Mouse (Mus musculus) layer of hippocampus, adult 9-10 months (tissue): ENCODE measurements around the gene Zmiz1.

Experiments used
- DNase-seq: peaks from one replicate; pipeline ENCODE4 v3.0.0; 2022; ENCODE audit warnings: low spot score

Zmiz1 gene

GRCm38 (mm10) chr14:25651131-25651530 lies 192.1 kb downstream of the Zmiz1 start:
- no peak for DNase-seq

GRCm38 (mm10) chr14:25651905-25652304 lies 192.9 kb downstream of the Zmiz1 start:
- no peak for DNase-seq

DNA sequence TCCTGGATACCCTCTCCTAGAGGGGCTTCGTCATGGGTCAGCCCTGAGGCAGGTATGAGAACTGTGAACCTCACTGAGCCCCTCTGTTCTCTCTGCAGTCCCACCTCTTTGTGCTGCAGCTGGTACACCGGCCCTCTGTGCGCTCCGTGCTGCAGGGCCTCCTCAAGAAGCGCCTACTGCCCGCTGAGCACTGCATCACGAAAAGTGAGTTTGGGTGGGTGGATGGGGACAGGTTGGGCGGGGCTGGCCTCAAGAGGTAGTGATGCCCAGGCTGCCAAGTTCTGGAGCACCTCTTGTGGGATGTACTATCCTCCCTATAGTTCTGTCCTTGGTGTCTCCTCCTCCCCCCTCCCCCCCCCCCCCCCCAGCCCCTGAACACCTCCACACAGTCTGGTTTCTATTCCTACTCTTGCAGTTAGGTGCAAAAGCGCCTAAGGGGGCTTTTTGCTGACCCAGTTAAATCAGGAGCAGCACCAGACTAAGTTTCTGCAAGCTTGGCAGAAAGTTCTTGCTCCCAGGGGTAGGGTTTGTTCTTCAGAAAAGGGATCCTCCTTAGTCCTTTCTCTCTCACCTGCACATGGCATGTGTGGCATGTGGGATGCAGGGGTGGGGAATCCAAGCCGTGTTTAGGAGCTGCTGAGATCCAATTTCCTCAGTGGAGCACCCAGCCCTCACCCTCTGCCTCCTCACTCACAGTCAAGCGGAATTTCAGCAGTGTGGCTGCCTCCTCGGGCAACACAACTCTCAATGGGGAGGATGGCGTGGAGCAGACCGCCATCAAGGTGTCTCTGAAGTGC lies 195.6 kb downstream of the Zmiz1 start:
- no peak for DNase-seq

- DNase-seq, result no peak
These were observed 201.7 kb downstream of the Zmiz1 start for GRCm38 (mm10) chr14:25660661-25661060.

DNA sequence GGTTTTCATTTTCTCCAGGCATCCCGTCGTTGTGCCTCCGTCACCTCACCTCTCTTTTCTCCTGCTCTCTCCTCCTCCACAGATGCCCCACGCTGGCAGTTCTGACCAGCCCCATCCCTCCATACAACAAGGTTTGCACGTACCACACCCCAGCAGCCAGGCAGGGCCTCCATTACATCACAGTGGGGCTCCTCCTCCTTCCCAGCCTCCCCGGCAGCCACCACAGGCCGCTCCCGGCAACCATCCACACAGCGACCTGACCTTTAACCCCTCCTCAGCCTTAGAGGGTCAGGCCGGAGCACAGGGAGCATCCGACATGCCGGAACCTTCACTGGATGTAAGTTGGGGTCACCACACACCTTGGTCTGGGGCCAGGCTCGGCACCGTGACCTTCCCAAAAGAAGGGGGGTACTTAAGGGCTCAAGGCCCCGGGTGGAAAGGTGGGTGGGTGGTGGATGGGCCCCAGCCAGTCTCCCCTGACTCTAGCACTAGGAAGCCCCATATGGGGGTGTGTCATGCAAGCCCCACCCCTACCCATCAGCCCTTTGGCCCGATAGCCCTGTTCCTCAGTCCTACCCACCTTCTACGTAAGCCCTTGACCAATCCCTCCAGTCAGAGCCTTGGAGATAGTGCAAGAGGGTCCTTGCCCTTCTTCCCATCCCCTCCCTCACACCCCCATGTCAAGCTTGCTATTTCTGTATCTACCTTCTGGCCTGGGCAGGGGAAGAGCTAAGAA lies 202.4 kb downstream of the Zmiz1 start:
- DNase-seq, result no peak

GRCm38 (mm10) chr14:25663649-25664309 lies 204.8 kb downstream of the Zmiz1 start:
- no peak for DNase-seq

GRCm38 (mm10) chr14:25664310-25664695 lies 205.3 kb downstream of the Zmiz1 start:
- DNase-seq, result no peak

DNA sequence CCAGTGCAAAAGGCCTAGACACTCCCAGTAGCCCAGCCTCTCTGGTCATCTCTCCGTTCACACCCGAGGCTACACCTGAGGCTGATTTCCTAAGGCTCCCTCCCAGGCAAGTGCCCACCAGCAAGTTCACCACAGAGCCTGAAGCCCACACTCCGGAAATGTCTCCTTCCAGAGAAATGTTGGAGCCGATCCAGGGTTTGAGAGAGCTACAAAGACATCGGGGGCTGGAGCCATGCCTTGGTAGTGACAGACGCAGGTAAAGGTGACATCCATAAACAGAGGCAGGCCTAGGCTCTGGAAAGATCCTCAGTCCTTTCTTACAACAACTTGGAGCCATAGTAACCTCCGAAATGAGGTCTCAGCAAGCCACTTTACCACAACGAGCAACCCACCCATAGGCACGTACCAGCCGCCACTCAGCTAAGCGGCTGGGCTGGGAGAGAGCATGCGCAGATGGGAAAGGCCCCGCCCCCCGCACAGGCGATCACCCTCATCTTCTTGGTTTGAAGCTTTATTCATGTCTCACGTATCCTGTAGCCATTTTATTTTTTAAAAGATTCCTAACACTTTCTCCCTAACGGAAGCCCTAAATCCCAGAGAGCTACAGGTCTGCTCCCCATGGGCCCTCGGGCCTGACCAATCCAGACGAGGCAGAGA lies 206.5 kb downstream of the Zmiz1 start:
- no peak for DNase-seq

DNA sequence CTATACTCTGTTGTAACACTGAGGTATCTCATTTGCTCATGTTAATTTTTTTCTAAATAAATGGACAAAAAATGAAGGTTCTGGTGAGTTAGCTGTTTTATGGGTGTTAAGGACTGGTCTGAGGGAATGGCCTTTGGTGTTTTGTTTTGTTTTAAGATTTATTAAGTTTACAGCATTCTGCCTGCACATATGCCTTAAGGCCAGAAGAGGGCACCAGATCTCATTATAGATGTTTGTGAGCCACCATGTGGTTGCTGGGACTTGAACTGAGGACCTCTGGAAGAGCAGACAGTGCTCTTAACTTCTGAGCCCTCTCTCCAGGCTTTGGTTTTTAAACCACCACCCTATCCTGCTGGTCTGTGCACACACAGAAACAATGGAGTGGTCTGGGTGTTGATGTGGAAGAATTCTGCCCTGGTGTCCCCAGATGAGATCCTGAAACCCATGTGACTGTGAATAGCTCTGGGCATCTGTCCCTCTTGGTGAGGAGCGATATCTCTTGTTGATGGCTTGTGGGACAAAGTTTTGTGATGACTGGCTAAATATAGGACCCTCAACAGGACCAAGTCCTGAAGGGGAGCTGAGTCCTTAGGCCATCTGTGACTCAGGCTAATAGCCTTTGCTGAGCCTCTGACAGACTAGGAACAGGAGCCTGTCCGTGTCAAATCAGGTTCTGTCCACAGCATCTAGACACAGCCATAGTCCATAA lies 207.8 kb downstream of the Zmiz1 start:
- no peak for DNase-seq

- no peak for DNase-seq
These were observed 208.6 kb downstream of the Zmiz1 start for GRCm38 (mm10) chr14:25667587-25667986.

GRCm38 (mm10) chr14:25679625-25680024 lies 220.6 kb downstream of the Zmiz1 start:
- DNase-seq, result no peak

- no peak for DNase-seq
These were observed 223.0 kb downstream of the Zmiz1 start for GRCm38 (mm10) chr14:25682020-25682419.

DNA sequence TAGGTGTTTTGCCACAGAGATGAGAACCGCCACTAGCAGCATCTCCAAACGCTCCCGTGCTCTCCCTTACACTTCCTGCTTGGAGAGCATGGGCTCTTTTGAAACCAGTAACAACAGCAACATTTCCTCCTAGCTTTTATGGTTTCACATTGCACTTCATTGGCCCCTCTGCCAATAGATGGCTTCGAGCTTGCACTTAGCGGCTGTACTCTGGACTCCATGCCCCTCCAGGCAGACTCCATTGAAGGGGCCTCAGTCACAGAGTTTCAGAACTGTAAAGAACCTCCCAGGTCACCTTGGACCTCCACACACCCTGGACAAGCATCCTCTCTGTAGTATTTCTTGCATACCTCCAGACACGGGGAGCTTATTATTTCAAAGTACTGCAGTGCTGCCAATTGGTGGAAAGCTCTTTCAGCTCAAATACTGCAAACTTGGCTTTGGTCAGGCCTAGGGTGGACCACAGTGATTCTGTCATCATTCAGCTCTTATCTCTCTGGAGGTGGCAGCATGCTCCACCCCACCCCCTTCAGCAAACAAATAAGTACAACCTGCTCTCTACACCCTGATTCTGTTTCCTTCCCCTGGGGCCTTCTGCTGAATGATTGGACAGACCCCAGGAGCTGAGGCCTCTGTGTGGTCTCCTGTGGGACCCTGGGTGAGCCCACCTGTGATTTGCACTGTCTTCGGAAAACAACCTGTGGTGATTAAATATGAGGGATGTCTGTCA lies 227.4 kb downstream of the Zmiz1 start:
- DNase-seq, result no peak

GRCm38 (mm10) chr14:25686983-25687901 lies 228.3 kb downstream of the Zmiz1 start:
- no peak for DNase-seq

- DNase-seq, result no peak
These were observed 234.4 kb downstream of the Zmiz1 start for GRCm38 (mm10) chr14:25693271-25693887.

- DNase-seq, result peak; percentile 89
These were observed 235.0 kb downstream of the Zmiz1 start, which contains the start of gene Ppif for GRCm38 (mm10) chr14:25693888-25694568. Ppif (plus strand) TSS chr14:25694154.

DNA sequence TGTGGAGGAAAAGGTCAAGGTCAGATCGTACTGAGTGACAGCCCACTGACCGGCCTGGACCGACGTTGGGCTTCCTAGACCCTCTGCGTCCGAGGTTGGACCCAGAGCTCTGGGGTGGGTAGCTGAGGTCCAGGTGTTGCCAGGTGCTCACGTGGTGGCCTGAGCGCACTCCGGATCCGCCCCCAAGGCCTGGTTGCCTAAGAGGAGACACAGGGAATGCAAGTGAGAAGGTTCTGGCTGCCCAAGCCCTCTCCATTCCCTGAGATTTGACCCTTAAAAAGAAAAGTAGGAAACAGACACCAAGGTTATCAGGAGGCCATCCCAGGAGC lies 235.5 kb downstream of the Zmiz1 start:
- no peak for DNase-seq

DNA sequence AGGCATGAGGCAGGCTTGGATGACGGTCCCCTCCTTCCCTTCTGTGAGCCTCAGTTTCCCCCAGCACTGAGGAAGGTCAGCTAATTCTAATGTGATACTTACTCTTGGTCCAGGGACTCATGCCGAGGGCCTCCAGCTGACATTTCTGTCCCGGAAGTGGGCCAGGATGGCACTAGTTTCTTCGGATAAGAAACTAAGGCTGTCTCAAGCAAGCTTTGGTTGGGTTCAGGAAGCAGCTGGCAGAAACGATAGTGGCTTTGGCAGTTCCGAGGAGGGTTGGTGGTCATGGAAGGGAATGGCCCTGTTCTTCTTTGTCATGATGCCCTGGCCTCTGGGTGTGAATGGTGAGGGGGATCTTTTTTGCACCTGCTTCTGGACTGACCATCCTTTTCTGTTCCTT lies 236.1 kb downstream of the Zmiz1 start:
- DNase-seq, result no peak

DNA sequence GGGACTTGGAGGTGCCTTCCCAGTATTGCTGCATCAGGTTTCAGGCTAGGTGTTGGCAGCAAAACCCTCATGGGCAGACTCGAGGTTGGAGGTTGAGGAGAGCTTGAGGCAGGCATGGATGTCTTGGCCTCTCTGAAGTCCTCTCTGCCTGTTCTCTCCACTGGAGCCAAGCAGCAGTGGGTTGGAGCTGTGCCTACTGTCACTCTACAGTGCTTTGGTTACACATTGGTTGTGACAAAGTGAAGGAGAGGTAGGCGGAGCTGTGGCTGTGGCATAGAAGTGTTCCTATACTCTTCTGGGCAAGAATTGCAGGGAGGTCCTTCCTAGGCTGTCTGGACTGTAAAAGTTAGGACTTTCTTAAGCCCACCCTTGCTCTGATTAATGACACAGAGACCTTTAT lies 237.4 kb downstream of the Zmiz1 start:
- no peak for DNase-seq
